Mouse (Mus musculus) megakaryocyte, embryonic 14.5 days (primary cell): ENCODE measurements at regions not wholly inside any gene's neighbourhood (a gene's known extent, or its start where the extent isn't known, plus 50 kb on each side); places are given as distances from the start of the nearest gene placed in this dataset.

Experiments
- FLI1 ChIP-seq: IDR thresholded peaks from 2 replicates; pipeline ENCODE4 v1.6.1; 2012; ENCODE audit warnings: low read length, inconsistent platforms, mixed read lengths
- GATA1 ChIP-seq: IDR thresholded peaks from 3 replicates; pipeline ENCODE4 v1.6.1; 2012; ENCODE audit warnings: mixed read lengths, low read length, inconsistent platforms, borderline replicate concordance

DNA sequence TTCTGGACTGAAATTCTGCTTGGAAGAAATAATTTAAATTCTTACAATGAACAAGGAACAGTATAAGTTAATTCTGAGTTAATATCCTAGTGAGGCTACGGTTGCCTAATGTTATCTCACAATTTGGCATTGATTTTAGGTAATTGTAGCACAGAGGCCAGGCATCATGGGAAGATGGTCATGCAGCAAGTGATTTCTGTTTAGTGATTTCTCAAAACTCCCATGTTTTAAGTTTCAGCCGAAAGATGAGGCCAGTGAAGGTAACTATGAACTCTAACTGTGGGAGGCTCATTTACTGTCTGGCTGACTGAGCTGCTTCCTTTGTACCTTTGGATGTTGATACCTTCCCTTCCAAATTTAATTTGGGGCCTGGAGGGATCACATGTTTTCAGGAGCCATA lies 65.6 kb upstream of the Cwc22 start:
- TF ChIP-seq GATA1 = no peak
- no peak for TF ChIP-seq FLI1
